Mouse (Mus musculus) limb, embryonic 13.5 days (tissue): ENCODE data around the gene Lhfpl5. TPM values are rescaled to one million over a fixed set of nuclear protein-coding genes. Genes with fewer than 3 reads are reported as not detected.

Experiments used
- ATAC-seq: fragments of 200-750 bp; cut with Nextera tagmentation; 2 replicates; pipeline ENCODE4 v1.8.0; 2017; ENCODE audit warnings: low read depth, moderate number of reproducible peaks, moderate TSS enrichment; ENCODE audit not compliant: low FRiP score
- H3K27ac ChIP-seq: fragments of 300-500 bp; sonication (generic); 2 replicates; pipeline ENCODE4 v1.5.1; 2015; ENCODE audit warnings: inconsistent platforms, mild to moderate bottlenecking, moderate library complexity
- H3K27me3 ChIP-seq: fragments of 300-500 bp; sonication (generic); 2 replicates; pipeline ENCODE4 v1.6.1; 2015; ENCODE audit warnings: mild to moderate bottlenecking, inconsistent platforms
- H3K36me3 ChIP-seq: fragments of 300-500 bp; sonication (generic); 2 replicates; pipeline ENCODE4 v1.6.1; 2015; ENCODE audit warnings: inconsistent platforms, mild to moderate bottlenecking, moderate library complexity
- H3K4me1 ChIP-seq: fragments of 300-500 bp; sonication (generic); 2 replicates; pipeline ENCODE4 v1.6.1; 2015; ENCODE audit warnings: inconsistent platforms
- H3K4me2 ChIP-seq: fragments of 300-500 bp; sonication (generic); replicated peaks from 2 replicates; pipeline ENCODE4 v1.6.1; 2015; ENCODE audit warnings: inconsistent platforms, mild to moderate bottlenecking, moderate library complexity
- H3K4me3 ChIP-seq: fragments of 300-500 bp; sonication (generic); 2 replicates; pipeline ENCODE4 v1.5.1; 2015; ENCODE audit warnings: moderate library complexity, mild to moderate bottlenecking, inconsistent platforms
- H3K9ac ChIP-seq: fragments of 300-500 bp; sonication (generic); 2 replicates; pipeline ENCODE4 v1.6.1; 2015; ENCODE audit warnings: mild to moderate bottlenecking, inconsistent platforms
- H3K9me3 ChIP-seq: fragments of 300-500 bp; sonication (generic); 2 replicates; pipeline ENCODE4 v1.6.1; 2016; ENCODE audit warnings: inconsistent platforms
- WGBS: fragments of 180-500 bp; shearing (Covaris S2); methylation state at CpG from one replicate; pipeline ENCODE4 v1.1.7; 2015; 5-methylcytosine and 5-hydroxymethylcytosine counted together
- polyA plus RNA-seq: library from polyadenylated mRNA; unstranded; fragments of >200 nt; fragmentation: Nextera tagmentation; extraction: Ambion mirVana; gene quantifications from 2 replicates; pipeline ENCODE4 v1.2.1, GENCODE M21; 2015

The Lhfpl5 gene
- polyA plus RNA-seq, 1 experiment from 2014 or later = 0.46 TPM

DNA sequence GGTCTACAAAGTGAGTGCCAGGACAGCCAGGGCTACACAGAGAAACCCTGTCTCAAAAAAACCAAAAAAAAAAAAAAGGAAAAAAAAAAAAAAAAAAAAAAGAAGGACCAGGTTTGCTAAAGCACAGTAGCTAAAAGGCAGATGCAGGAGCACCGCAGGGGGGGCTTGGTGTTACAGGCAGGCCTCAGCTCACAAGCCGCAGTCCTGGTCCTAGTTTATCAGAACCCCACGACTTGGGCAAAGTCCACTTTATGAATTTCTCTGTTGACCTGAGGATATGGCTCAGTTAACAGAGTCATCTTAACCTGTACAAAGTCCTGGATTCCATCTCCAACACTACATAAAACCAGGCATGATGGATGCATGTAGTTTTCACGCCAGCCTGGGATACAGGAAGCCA is 39.9 kb downstream of the Lhfpl5 start:
- Histone ChIP-seq H3K4me3 (no peak overlapping the region), H3K27me3 (no peaks in the 10 kb centered on the region), H3K9ac (no peak overlapping the region), H3K36me3 (peaks cover 51% of the 10 kb centered on the region), H3K4me1 (peaks cover 7% of the 10 kb centered on the region), H3K27ac (no peak overlapping the region), H3K9me3 (no peaks in the 10 kb centered on the region), H3K4me2 (no peak overlapping the region)
- WGBS = 91% methylated on average over 4 of the region's 4 CpGs
- no peak for ATAC-seq

- no peak overlapping the region for H3K4me3 ChIP-seq
- no peak for ATAC-seq
- no peaks in the 10 kb centered on the region for H3K9me3 ChIP-seq
- no peak overlapping the region for H3K27ac ChIP-seq
- H3K27me3 ChIP-seq = no peaks in the 10 kb centered on the region
- 0 out of 2 replicates have a peak overlapping the region, but pooled peaks have one; percentile 31 for H3K9ac ChIP-seq
- H3K4me1 ChIP-seq = peaks cover 18% of the 10 kb centered on the region
- WGBS = 90% methylated on average over 10 of the region's 10 CpGs
- H3K4me2 ChIP-seq = no peak overlapping the region
- peaks cover 54% of the 10 kb centered on the region for H3K36me3 ChIP-seq
Measured at GRCm38 (mm10) chr17:28617636-28618035, 42.2 kb downstream of the Lhfpl5 start.

DNA sequence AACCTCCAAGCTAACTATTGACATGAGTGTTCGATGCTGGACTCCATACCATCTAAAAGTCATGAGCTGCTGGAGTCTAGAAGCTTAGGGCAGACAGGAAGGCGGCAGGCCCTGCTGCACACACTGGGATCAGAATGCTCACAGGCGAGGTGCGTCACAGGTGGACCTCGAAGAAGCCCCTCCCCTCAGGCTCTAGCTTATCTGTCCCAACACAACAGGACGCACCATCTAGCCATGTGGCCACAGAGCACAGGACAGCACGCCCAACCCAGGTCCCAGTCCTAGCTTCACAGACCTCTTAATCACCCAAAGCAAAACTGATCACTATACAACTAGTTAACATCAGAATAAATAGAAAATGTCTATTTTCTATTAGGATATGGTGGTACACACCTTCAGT is 42.7 kb downstream of the Lhfpl5 start:
- no peak overlapping the region for H3K4me2 ChIP-seq
- H3K4me1 ChIP-seq = peaks cover 20% of the 10 kb centered on the region
- H3K27me3 ChIP-seq = no peaks in the 10 kb centered on the region
- no peak for ATAC-seq
- H3K27ac ChIP-seq = no peak overlapping the region
- no peaks in the 10 kb centered on the region for H3K9me3 ChIP-seq
- no peak overlapping the region for H3K9ac ChIP-seq
- 84% methylated on average over 7 of the region's 7 CpGs for WGBS
- peaks cover 54% of the 10 kb centered on the region for H3K36me3 ChIP-seq
- H3K4me3 ChIP-seq = no peak overlapping the region

DNA sequence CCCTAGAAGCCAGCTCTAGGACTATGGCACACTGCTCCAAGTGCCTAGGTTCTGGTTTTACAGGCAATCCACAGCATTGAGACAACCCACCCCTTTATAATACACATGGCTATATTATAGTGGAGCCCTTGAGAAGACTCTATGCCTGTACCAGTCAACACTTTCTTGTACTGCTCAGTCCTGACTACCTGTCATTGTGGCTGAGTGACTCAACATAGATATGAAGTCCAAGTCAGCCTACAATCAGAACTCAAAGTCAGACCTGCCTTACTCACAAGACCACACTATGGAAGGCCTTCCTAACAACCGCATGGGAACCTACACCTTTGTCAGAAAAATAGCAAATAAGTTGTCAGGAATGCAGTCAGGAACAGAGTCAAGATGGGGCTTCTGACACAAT is 43.3 kb downstream of the Lhfpl5 start:
- no peaks in the 10 kb centered on the region for H3K9me3 ChIP-seq
- H3K36me3 ChIP-seq = peaks cover 50% of the 10 kb centered on the region
- no peaks in the 10 kb centered on the region for H3K27me3 ChIP-seq
- H3K27ac ChIP-seq = no peak overlapping the region
- WGBS = 98% methylated on average over 1 of the region's 1 CpGs
- H3K4me1 ChIP-seq = peaks cover 20% of the 10 kb centered on the region
- no peak overlapping the region for H3K4me2 ChIP-seq
- H3K4me3 ChIP-seq = no peak overlapping the region
- ATAC-seq = no peak
- H3K9ac ChIP-seq = no peak overlapping the region

DNA sequence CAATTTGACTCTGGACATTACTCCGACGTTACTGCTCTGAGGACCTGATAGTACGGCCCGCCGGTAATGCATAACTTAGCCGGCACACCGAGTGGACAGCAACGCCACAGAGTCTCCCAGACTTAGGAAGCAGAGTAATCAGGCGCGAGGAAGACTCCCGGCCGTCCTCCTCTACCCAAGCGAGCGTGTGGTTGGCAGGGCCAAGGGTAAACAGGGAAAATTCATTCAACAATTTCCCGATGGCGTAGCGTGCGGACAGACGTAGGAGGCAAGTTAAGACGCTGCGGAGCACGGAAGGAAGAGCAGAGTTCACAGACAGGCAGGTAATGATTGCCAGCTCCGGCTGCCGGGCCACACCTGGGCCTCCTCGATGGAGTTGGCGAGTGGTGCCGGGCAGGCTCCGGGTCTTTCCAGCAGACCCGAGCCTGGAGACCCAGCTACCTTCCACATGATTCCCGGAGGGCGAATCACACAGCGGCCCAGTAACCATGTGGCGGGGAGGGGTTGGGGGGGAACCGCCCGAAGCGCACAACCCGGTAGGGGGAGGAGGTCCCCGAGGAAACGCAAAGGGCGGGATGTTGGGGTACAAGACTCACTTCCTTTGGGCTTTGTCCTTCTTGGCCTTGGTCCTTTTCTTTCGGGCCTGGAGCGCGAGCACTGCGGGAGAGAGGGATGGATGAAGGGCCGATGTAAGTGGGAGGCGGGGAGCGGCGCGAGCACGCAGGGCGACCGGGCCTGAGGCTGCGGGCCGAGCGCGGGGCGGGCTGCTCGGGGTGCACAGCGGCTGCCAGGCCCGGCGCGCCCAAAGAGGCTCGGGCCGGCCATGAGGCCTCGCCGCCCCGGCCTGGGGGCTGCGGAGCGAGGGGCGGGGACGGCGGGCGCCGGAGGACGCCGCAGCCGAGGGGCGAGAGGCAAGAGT is 46.2 kb downstream of the Lhfpl5 start:
- Histone ChIP-seq H3K4me3 (peak overlapping the region; percentile 99), H3K36me3 (peaks cover 28% of the 10 kb centered on the region), H3K9me3 (no peaks in the 10 kb centered on the region), H3K4me1 (peaks cover 20% of the 10 kb centered on the region), H3K27me3 (no peaks in the 10 kb centered on the region), H3K9ac (peak overlapping the region; percentile 97), H3K4me2 (peak overlapping the region; percentile 92), H3K27ac (peak overlapping the region; percentile 85)
- ATAC-seq = peak; percentile 69
- WGBS = under 1% methylated on average over 77 of the region's 78 CpGs

- H3K9me3 ChIP-seq = no peaks in the 10 kb centered on the region
- H3K9ac ChIP-seq = peak within 1 kb of the TSS; percentile 97
- H3K4me3 ChIP-seq = peak within 1 kb of the TSS; percentile 99
- peaks cover 20% of the 10 kb centered on the region for H3K4me1 ChIP-seq
- H3K4me2 ChIP-seq = peak within 1 kb of the TSS; percentile 92
- peak within 1 kb of the TSS; percentile 85 for H3K27ac ChIP-seq
- ATAC-seq = peak; percentile 95
- WGBS = under 1% methylated on average over 53 of the region's 53 CpGs
- H3K36me3 ChIP-seq = peaks cover 26% of the 10 kb centered on the region
- H3K27me3 ChIP-seq = no peaks in the 10 kb centered on the region
Measured at GRCm38 (mm10) chr17:28622300-28622759, 46.9 kb downstream of the Lhfpl5 start, which contains the start of gene Srpk1. TSS of gene Srpk1 (minus strand) at chr17:28622709.

DNA sequence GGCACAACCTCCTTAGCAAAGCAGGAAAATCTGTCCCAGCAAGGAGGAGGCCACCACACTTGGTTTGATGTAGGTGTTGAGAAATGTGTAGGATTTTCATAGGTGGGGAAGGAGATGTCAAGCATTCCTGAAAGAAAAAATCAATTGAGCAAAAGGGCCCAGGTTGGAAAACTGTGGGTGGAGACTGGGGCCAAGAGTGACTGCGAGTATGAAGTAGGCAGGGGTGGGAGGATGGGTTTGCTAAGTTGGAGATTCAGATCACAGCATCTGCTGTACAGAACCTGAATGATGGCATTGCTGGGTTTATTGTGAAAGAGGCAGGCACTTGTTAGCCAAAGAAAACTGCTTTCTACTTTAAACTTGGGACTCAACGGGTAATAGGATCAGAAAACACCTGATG is 49.4 kb downstream of the Lhfpl5 start:
- H3K9ac ChIP-seq = no peak overlapping the region
- no peak overlapping the region for H3K27ac ChIP-seq
- no peaks in the 10 kb centered on the region for H3K9me3 ChIP-seq
- no peak overlapping the region for H3K4me2 ChIP-seq
- no peak for ATAC-seq
- H3K27me3 ChIP-seq = no peaks in the 10 kb centered on the region
- no peak overlapping the region for H3K4me3 ChIP-seq
- H3K4me1 ChIP-seq = peaks cover 20% of the 10 kb centered on the region
- H3K36me3 ChIP-seq = peaks cover 8% of the 10 kb centered on the region
- 70% methylated on average over 2 of the region's 2 CpGs for WGBS

DNA sequence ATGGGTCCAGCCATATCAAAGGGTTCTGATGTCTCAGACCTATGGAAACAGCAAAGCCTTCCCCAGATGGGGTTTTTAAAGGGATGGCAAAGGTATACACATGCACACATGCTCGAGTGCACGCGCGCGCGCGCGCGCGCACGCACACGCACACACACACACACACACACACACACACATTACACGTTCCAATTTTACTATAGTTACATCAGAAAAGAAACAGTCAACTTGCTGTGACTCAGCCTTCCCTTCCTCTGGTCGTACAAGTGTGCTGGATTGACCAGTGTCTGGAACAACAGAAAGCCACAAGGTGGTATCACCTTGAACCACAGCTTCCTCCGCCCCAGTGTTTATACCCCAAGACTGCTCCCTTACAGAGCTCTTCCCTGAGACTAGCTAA is 49.9 kb downstream of the Lhfpl5 start:
- H3K9ac ChIP-seq = no peak overlapping the region
- H3K36me3 ChIP-seq = peaks cover 3% of the 10 kb centered on the region
- H3K4me1 ChIP-seq = peaks cover 15% of the 10 kb centered on the region
- no peak overlapping the region for H3K4me3 ChIP-seq
- no peaks in the 10 kb centered on the region for H3K27me3 ChIP-seq
- H3K27ac ChIP-seq = no peak overlapping the region
- ATAC-seq = no peak
- H3K4me2 ChIP-seq = no peak overlapping the region
- WGBS = 91% methylated on average over 15 of the region's 15 CpGs
- H3K9me3 ChIP-seq = no peaks in the 10 kb centered on the region

GRCm38 (mm10) chr17:28626937-28627336 is 51.5 kb downstream of the Lhfpl5 start:
- H3K36me3 ChIP-seq = no peaks in the 10 kb centered on the region
- no peak overlapping the region for H3K27ac ChIP-seq
- no peaks in the 10 kb centered on the region for H3K27me3 ChIP-seq
- H3K9me3 ChIP-seq = no peaks in the 10 kb centered on the region
- 81% methylated on average over 2 of the region's 2 CpGs for WGBS
- H3K4me2 ChIP-seq = no peak overlapping the region
- no peak overlapping the region for H3K4me3 ChIP-seq
- peaks cover 5% of the 10 kb centered on the region for H3K4me1 ChIP-seq
- H3K9ac ChIP-seq = no peak overlapping the region
- ATAC-seq = no peak

GRCm38 (mm10) chr17:28628248-28629124 is 53.0 kb downstream of the Lhfpl5 start:
- no peaks in the 10 kb centered on the region for H3K27me3 ChIP-seq

GRCm38 (mm10) chr17:28629125-28629524 is 53.7 kb downstream of the Lhfpl5 start:
- no peaks in the 10 kb centered on the region for H3K27me3 ChIP-seq
- H3K4me3 ChIP-seq = no peak overlapping the region
- 47% methylated on average over 3 of the region's 3 CpGs for WGBS
- H3K4me1 ChIP-seq = peaks cover 2% of the 10 kb centered on the region; the same call in 1 of the 2 replicates
- H3K4me2 ChIP-seq = no peak overlapping the region
- H3K9me3 ChIP-seq = no peaks in the 10 kb centered on the region
- no peak overlapping the region for H3K27ac ChIP-seq
- no peak overlapping the region for H3K9ac ChIP-seq
- ATAC-seq = no peak
- no peaks in the 10 kb centered on the region for H3K36me3 ChIP-seq

More at GRCm38 (mm10) chr17:28628248-28629124, 53.0 kb downstream of the Lhfpl5 start:
- Histone ChIP-seq H3K36me3 (no peaks in the 10 kb centered on the region), H3K4me3 (no peak overlapping the region), H3K4me1 (peaks cover 2% of the 10 kb centered on the region; the same call in 1 of the 2 replicates), H3K9ac (no peak overlapping the region), H3K4me2 (no peak overlapping the region), H3K9me3 (no peaks in the 10 kb centered on the region), H3K27ac (no peak overlapping the region)
- ATAC-seq = no peak
- WGBS = 53% methylated on average over 10 of the region's 10 CpGs
